Mouse (Mus musculus) G1E-ER4 (cell line): Measurements from ENCODE around the gene Parn. TPM values are rescaled to one million over a fixed set of nuclear protein-coding genes. Genes with fewer than 3 reads are reported as not detected.

Experiments
- GATA1 ChIP-seq: IDR thresholded peaks from one replicate; pipeline ENCODE4 v1.8.0; 2012; ENCODE audit warnings: low read length, inconsistent platforms
- polyA plus RNA-seq: library from polyadenylated mRNA; stranded (reverse); fragments of >175 nt; gene quantifications from 2 replicates; pipeline ENCODE4 v1.2.3, GENCODE M21; 2012

The Parn gene
- polyA plus RNA-seq, 1 experiment: 69.9 TPM

DNA sequence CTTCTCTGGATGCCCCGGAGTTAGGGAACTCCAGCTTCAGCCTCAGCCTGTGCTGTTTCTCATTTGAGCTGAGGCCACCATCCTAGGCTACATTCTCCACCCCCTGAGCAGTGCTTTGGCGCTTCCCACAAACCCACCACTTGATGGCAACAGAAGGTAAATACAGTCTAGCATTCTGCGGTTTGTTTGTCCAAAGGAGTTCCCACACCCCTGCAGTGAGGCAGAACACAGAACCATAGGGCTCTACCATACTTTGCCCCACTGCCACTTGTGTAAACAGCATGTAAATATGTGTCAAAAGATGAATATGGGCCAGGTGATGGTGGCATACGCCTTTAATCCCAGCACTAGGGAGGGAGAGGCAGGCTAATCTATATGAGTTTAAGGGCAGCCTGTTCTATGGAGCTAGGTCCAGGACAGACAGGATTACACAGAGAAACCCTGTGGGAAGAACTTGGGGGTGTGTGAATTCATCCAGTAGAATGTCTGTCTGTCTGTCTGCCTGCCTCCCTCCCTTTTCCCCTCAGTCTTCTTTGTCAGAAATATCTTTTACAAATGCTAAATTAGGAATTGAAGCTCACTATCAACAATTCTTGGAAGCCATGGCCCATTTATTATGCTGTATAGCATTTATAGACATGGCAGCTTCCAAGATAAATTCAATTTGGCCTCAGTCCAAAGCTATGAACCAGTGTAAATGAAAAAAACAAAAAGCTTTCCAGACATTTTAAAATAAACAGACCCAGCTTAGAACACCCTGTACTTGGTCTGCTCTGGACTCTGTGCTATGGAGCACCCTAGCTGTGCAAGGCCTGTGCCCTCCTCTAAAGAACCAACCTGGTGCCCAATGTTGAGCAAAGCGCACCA lies 79.6 kb downstream of the Parn start:
- TF ChIP-seq GATA1: no peak

DNA sequence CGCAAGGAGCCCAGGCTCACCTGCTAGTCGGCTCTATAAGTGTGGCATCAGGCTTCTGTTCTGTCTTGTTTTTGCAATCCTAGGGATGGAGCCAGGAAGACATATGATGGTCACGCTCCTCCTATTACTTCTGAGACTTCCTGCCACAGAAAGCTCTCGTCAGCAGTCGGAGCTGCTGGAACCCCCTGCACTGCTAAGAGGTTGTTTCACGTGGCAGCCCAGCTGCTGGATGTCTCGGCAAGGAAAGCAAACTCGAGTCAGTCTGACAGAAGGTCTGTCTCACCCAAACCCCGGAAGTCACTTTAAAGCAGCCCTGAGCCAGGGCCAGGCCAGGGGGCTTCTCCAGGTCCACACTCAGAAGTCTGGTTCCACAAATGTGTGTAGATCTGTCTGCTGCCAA lies 82.7 kb downstream of the Parn start:
- no peak for TF ChIP-seq GATA1

DNA sequence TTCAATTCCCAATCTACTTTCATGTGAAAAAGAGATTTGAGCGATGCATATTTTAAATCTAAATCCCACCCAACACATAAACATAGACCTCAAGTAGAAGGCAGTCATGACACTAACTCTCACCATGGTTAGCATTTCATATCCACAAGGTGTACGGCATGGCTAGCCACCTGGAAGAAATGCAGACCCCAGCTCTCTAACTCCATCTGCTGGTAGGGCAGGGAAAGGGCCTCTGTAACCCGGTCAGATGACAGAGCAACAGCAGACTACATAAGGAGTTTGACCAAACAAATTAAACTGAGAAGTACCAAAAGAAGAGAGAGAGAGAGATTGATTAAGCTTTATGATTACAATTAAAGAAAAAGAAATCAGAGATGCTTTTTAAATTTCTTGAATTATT lies 87.2 kb downstream of the Parn start:
- no peak for TF ChIP-seq GATA1

DNA sequence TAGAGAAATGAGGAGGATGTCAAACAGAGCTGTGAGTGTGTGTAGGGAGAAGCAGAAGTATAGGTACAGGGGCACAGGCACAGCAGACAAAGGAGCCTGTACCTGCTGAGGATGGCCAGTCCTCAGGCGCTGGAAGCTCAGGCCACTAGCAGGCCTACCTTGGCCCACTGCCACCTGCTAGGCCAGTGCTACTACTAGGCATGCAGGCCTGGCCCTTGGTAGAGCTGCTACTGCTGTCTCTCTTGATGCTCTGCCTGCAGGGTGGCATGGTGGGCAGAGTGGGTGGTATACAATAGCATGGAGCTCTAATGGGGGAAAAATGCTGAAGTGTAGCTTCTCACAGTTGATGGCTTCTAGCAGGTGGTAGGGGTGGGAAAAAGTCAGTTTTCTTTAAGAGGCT lies 88.0 kb downstream of the Parn start:
- TF ChIP-seq GATA1: no peak

DNA sequence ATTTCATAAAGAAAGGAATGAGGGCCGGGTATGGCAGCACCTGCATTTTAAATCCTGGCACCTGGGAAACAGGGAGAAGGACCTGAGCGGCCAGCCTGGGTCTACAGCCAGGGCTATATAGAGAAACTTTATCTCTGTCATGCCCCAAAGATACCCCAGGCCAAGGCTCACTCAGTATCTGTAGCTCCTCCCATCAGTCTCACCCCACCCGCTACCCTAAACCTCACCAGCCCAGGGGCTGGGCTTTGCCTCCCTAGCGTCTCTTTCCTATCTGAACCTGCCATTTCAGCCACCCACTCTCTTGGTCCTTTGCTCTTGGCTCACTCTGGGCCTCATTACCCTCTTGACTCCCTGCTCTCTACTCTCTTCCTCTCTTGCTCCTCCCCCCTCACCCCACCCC lies 92.7 kb downstream of the Parn start:
- TF ChIP-seq GATA1: no peak

DNA sequence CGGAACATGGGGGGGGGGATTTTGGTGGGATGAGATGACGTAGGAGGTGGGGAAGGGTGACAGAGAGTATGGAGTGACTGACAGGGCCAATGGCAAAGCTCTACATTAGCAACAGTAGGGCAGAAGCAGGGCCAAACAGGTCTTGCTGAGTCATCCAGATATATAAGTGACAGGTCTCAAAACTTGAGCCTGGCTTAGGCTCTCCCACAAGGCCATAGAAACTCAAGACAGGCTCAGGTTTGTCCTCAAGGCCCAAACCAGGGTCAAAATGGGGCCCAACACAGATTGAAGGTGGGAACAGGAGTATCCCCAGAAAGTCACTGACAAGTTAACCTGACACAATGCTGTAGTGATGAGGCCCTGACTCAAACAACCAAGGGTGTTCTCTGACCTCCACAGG lies 99.7 kb downstream of the Parn start:
- TF ChIP-seq GATA1: no peak

DNA sequence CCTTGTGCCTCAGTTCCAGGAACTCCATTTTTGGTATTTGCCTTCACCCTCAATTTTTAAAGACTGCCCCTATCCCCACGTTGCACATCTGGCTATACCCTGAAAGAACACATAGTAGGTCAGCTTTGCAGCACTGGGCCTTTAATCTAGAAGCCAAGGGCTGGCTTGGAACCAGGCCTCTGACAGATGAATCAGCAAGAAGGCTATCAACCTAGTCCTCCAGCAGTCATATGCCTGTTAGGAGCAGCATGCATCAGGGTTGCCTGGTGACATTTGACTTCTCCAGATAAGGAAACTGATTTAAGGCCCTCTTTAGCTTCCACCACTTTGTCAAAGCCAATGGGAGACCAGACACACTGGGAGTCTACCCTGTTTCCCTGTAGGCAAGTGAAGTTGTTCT lies 100.4 kb downstream of the Parn start:
- no peak for TF ChIP-seq GATA1

DNA sequence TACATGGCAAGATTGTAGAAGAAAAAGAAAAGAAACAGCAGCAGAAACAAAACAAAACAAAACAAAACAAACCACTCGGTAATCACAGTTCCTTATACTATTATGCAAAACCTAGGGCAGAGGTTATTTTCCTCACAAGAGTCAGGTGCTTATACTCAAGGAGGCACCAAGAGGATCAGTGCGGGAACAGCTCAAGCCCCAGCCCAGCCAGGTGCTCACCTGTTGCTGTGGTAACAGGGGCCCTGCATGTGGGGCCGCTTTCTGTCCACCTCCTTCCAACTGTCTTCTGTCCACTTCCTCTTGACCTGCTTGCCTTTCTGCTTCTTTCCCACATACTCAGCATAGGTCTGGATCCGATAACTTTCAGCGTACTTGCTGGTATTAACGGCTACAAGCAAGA lies 101.6 kb downstream of the Parn start:
- TF ChIP-seq GATA1: no peak

DNA sequence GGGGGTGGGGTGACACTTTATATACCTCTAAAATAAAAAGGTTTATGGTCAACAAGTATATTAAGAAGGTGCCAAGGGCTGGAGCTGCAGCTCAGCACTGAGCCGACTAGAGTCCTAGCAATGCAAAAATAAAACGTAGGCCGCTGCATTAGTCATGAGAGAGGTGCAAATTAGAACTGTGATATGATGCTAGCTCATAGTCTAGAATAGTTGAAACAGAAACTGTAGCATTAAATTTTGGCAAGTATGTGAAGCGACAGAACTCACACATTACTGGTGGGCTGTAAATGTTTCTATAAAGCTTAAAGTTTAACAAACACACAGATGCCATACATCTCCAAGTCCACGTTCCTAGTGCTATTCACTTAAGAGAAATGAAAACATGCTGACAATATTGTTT lies 102.7 kb downstream of the Parn start:
- TF ChIP-seq GATA1: no peak

DNA sequence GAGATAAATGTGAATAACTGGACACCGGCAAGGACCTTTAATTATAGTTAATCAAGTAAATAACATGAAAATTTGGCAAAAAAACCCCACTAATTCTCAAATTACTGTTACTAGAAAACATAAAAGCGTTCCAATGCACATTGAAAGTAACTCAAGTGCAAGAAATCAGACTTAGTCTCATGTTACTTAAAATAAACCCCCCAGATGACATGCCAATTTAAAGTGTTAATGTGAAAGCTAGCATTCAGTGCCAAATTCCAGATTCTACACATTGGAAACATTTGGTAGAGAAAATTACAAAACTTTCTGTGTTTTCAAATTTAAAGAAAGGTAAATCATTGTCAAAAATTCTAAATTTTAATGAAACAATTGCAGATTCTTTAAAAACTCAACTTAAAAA lies 110.2 kb downstream of the Parn start:
- TF ChIP-seq GATA1: no peak

DNA sequence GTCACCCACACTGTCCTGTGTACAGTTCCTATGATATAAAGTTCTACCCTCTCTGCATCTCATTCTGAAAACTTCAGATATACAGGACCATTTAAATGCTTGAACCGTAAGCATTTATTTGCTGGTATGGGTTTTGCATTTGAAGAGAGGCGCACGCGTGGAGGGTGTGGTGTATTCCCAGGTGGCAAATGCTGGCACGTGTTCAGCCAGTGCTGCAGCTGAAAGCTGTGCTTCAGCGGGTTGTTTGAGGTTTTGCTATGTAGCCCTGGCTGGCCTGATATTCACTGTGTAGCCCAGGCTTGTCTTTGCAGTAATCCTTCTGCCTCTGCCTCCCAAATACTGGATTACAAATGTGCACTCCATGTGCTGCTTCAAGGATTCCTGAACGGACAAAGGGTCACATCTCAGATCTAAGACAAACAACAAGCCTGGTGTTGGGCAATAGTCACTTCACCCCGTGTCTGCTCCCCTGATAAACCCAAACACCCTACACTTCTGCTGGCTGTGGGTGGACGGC lies 111.0 kb downstream of the Parn start:
- no peak for TF ChIP-seq GATA1

DNA sequence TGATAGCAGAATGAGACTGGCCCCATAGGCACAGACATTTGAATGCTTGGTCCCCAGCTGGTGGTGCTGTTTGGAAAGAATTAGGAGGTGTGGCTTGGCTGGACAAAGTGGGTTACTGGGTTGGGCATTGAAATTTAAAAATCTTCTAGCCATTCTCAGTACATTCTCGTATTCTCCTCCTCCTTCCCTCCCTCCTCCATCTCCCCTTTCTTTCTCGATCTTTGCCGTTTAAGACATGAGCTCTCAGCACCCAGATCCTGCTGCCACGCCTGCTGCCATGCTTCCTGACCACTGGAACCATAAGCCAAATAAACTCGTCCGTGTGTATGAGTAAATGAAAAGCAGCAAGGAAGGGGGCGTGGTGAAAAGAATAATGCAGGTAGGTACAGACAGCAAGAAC lies 111.5 kb downstream of the Parn start:
- TF ChIP-seq GATA1: no peak

DNA sequence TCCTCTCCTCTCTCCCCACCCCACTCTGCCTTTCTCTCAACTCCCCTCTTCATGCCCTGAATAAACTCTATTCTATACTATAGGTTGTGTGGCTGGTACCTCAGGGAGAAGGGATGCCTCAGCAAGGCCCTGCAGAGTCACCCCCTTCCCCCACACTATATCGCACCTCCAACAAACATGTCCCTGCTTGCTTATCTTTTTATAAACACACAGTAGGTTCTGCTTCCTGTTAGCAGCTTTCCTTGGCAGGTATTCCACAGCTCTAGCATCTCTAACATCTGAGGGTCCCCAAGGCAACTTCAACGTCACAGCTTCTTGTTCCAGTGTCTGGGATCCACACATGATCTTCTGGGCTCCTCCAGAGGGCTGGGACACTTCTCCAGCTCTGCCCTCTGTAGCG lies 117.3 kb downstream of the Parn start:
- TF ChIP-seq GATA1: no peak

DNA sequence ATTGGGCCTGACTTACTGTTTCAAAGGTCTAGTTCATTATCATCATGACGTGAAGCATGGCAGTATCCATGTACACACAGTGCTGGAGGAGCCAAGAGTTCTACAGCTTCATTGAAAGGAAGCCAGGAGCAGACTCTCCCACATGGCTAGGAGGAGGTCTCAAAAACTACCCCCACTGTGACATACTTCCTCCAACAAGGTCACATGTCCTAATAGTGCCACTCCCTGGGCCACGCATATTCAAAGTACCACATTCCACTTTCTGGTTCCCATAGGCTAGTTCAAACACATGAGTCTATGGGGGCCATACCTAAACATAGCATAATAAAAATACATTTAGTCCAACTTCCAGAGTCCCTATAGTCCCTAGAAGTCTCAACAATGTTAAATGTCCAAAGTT lies 118.0 kb downstream of the Parn start:
- TF ChIP-seq GATA1: no peak

DNA sequence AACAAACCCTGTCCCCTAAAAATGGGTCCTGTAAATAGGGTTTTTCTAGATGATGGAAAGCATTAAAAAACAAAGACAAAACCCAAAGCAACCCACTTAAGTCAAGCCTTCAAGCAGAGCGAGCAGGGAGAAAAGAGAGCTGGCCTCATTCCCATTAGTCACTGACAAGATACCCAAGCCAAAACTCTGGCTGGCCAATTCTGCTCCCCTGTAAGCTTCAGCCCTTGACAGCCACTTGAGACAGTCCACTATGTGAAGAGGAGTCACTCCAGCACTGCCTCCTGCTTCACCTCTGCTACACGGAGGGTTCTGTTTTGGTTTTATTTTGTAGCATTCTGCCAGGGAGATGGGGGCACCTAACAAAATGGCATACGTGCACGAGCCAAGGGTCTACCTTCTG lies 126.2 kb downstream of the Parn start:
- no peak for TF ChIP-seq GATA1

DNA sequence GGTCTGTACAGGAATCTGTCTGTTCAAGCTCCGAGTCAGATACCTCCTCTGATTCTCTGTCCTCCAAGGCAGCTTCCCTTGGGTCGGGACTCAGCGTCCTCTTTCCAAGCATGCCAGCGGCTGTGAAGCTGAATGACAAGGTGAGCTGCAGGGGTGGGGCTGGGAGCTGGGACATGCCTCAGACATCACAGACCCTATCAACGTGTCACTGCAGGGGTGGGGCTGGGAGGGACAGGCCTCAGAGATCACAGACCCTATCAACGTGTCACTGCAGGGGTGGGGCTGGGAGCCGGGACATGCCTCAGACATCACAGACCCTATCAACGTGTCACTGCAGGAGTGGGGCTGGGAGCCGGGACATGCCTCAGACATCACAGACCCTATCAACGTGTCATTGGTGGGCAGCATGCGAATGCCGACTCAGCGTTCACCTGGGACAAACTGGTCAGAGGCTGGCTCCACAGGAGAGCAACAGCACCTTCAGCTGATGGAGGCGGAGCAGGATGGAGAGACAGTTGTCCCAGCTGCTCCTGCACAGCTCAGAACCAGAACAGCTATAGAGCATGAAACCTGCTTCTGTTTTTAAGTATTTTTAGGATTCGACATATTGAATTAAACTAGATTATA lies 126.7 kb downstream of the Parn start:
- TF ChIP-seq GATA1: no peak

DNA sequence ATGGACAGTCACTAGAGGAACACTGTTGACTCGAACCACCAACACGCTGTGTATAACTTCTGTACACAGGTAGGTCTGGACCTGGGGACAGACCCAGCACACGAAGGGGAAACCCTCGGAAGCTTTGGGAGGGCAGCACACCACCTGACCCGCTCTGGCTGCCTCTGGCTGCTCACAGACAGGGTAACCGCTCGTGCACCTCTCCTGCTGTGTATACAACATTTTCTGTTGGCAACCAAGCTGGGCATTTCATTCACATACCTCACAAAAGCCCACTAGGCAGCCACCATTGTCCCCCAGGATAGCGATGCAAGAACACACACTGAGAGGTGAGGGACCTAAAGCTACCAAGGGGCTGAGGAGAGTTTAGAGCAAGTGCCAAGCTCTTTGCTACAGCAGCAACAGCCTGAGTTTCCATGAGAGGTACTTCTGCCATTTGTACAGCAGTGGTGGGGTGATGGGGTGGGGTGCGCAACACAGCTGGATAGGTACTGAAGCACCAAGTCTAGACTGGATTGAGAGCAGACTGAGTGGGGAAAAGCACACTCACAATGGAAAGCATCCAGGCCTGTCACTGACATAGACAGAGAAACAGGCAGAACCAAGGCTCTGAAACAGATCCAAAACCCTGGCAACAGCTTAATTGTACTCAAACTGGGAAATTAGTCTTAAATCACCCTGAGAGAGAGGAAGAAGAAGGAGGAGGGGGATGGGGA lies 128.9 kb downstream of the Parn start:
- TF ChIP-seq GATA1: no peak
